Mouse (Mus musculus) cortical plate, adult 2 months (tissue): Measurements from ENCODE around the gene Epha4.
A peak's percentile ranks its signal among the peaks of the same experiment; 100 is the strongest.

Experiments
- CTCF ChIP-seq: fragments of 200-500 bp; IDR thresholded peaks from 2 replicates; pipeline ENCODE4 v1.5.1; 2011; ENCODE audit warnings: mild to moderate bottlenecking, control low read depth, low read length; ENCODE audit not compliant: insufficient read depth; ENCODE audit errors: extremely low read depth
- POLR2A ChIP-seq: fragments of 200-500 bp; IDR thresholded peaks from 2 replicates; pipeline ENCODE4 v1.6.1; 2011; ENCODE audit warnings: mild to moderate bottlenecking, low read length, control low read depth; ENCODE audit not compliant: insufficient read depth; ENCODE audit errors: extremely low read depth

DNA sequence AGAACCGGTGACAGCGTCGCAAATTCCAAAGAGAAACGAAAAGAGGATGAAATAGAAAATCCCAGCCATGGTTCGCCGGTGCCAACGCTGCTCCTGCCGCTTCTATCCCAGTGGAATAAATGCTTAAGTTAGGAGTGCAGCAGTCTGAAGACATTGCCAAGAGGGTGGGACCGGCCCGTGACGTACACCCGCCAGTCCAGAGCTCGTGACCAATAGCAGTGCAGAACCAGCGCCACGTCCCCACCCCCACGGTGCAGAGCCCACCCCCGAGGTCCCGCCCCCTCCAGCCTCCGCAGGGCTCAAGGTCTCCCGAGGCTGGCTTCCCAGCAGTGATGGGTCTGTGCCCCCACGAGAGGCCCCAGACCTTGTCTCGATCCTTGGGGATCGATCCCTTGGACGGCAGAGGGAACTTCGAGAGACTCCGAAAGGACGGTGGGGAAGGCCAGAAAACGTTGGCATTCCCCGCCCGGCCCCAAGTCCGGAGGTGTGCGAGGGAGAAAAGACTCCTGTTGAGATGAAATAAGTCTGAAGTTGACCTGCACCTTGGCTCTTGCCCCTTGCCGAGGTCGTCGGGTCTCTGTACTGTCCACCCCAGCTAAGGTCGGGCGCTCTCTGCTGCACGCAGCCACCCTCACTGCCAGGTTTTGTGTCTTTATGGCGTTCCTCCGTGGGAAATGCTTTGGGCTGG lies at the start of gene Epha4:
- TF ChIP-seq CTCF, result no peak
- TF ChIP-seq POLR2A, result peak; percentile 99
